Mouse (Mus musculus): Measurements from ENCODE around the gene Ltbp2. TPM values are rescaled to one million over a fixed set of nuclear protein-coding genes. Genes with fewer than 3 reads are reported as not detected.

The Ltbp2 gene
- polyA plus RNA-seq, 1 experiment from 2014 or later, result 0.33 TPM

GRCm38 (mm10) chr12:84829109-84829724 lies 47.1 kb downstream of the Ltbp2 start:
- WGBS, result 85% methylated on average over 20 of the region's 20 CpGs
- no peak for ATAC-seq (ENCODE audit: low FRiP score, low read depth)
- H3K9me3 ChIP-seq, result no peaks in the 10 kb centered on the region
- no peaks in the 10 kb centered on the region for H3K36me3 ChIP-seq
- no peak overlapping the region for H3K4me3 ChIP-seq
- no peak overlapping the region for H3K9ac ChIP-seq
- H3K27me3 ChIP-seq (replicated peaks), result no peaks in the 10 kb centered on the region
- H3K27ac ChIP-seq, result no peak overlapping the region
- no peak overlapping the region for H3K4me2 ChIP-seq (replicated peaks)
- H3K4me1 ChIP-seq, result no peaks in the 10 kb centered on the region

GRCm38 (mm10) chr12:84827384-84827933 lies 48.9 kb downstream of the Ltbp2 start:
- no peak overlapping the region for H3K4me2 ChIP-seq (replicated peaks)
- WGBS, result 71% methylated on average over 8 of the region's 8 CpGs
- no peaks in the 10 kb centered on the region for H3K27me3 ChIP-seq (replicated peaks)
- H3K4me1 ChIP-seq, result no peaks in the 10 kb centered on the region
- no peak overlapping the region for H3K9ac ChIP-seq
- H3K36me3 ChIP-seq, result no peaks in the 10 kb centered on the region
- ATAC-seq (ENCODE audit: low FRiP score, low read depth), result no peak
- no peaks in the 10 kb centered on the region for H3K9me3 ChIP-seq
- no peak overlapping the region for H3K4me3 ChIP-seq
- no peak overlapping the region for H3K27ac ChIP-seq

- Histone ChIP-seq H3K9ac (no peak overlapping the region), H3K36me3 (no peaks in the 10 kb centered on the region), H3K27me3 (replicated peaks) (no peaks in the 10 kb centered on the region), H3K9me3 (no peaks in the 10 kb centered on the region), H3K27ac (no peak overlapping the region), H3K4me3 (no peak overlapping the region), H3K4me2 (replicated peaks) (no peak overlapping the region), H3K4me1 (no peaks in the 10 kb centered on the region)
- ATAC-seq (ENCODE audit: low FRiP score, low read depth), result no peak
- WGBS, result 66% methylated on average over 5 of the region's 5 CpGs
Measured at GRCm38 (mm10) chr12:84824203-84824602, 52.1 kb downstream of the Ltbp2 start.

- Histone ChIP-seq H3K4me2 (replicated peaks) (no peak overlapping the region), H3K9me3 (no peaks in the 10 kb centered on the region), H3K9ac (no peak overlapping the region), H3K36me3 (no peaks in the 10 kb centered on the region), H3K4me1 (no peaks in the 10 kb centered on the region), H3K4me3 (no peak overlapping the region), H3K27ac (no peak overlapping the region), H3K27me3 (replicated peaks) (no peaks in the 10 kb centered on the region)
- no peak for ATAC-seq (ENCODE audit: low FRiP score, low read depth)
- 87% methylated on average over 7 of the region's 7 CpGs for WGBS
Measured at GRCm38 (mm10) chr12:84823601-84824000, 52.7 kb downstream of the Ltbp2 start.

- Histone ChIP-seq H3K4me3 (no peak overlapping the region), H3K4me2 (replicated peaks) (no peak overlapping the region), H3K9me3 (no peaks in the 10 kb centered on the region), H3K27me3 (replicated peaks) (no peaks in the 10 kb centered on the region), H3K9ac (no peak overlapping the region), H3K36me3 (no peaks in the 10 kb centered on the region), H3K27ac (no peak overlapping the region), H3K4me1 (no peaks in the 10 kb centered on the region)
- 86% methylated on average over 13 of the region's 13 CpGs for WGBS
- no peak for ATAC-seq (ENCODE audit: low FRiP score, low read depth)
Measured at GRCm38 (mm10) chr12:84819236-84820168, 56.8 kb downstream of the Ltbp2 start.

- H3K36me3 ChIP-seq, result no peaks in the 10 kb centered on the region
- no peaks in the 10 kb centered on the region for H3K27me3 ChIP-seq (replicated peaks)
- ATAC-seq (ENCODE audit: low FRiP score, low read depth), result no peak
- no peak overlapping the region for H3K4me2 ChIP-seq (replicated peaks)
- H3K4me1 ChIP-seq, result no peaks in the 10 kb centered on the region
- no peaks in the 10 kb centered on the region for H3K9me3 ChIP-seq
- no peak overlapping the region for H3K4me3 ChIP-seq
- H3K27ac ChIP-seq, result no peak overlapping the region
- H3K9ac ChIP-seq, result no peak overlapping the region
- WGBS, result 64% methylated on average over 4 of the region's 4 CpGs
Measured at GRCm38 (mm10) chr12:84818496-84818895, 57.8 kb downstream of the Ltbp2 start.

GRCm38 (mm10) chr12:84814663-84815325 lies 61.5 kb downstream of the Ltbp2 start:
- Histone ChIP-seq H3K27me3 (replicated peaks) (no peaks in the 10 kb centered on the region), H3K4me3 (no peak overlapping the region), H3K9me3 (no peaks in the 10 kb centered on the region), H3K36me3 (no peaks in the 10 kb centered on the region), H3K9ac (no peak overlapping the region), H3K4me2 (replicated peaks) (no peak overlapping the region), H3K27ac (no peak overlapping the region), H3K4me1 (no peaks in the 10 kb centered on the region)
- no peak for ATAC-seq (ENCODE audit: low FRiP score, low read depth)
- WGBS, result 86% methylated on average over 3 of the region's 3 CpGs

- 58% methylated on average over 7 of the region's 7 CpGs for WGBS
- no peaks in the 10 kb centered on the region for H3K4me1 ChIP-seq
Measured at GRCm38 (mm10) chr12:84813773-84814172, 62.6 kb downstream of the Ltbp2 start.

GRCm38 (mm10) chr12:84812004-84812403 lies 64.3 kb downstream of the Ltbp2 start:
- Histone ChIP-seq H3K27ac (no peak overlapping the region), H3K4me3 (no peak overlapping the region), H3K9ac (no peak overlapping the region), H3K4me1 (no peaks in the 10 kb centered on the region), H3K9me3 (no peaks in the 10 kb centered on the region), H3K4me2 (replicated peaks) (no peak overlapping the region), H3K27me3 (replicated peaks) (no peaks in the 10 kb centered on the region), H3K36me3 (no peaks in the 10 kb centered on the region)
- no peak for ATAC-seq (ENCODE audit: low FRiP score, low read depth)
- 60% methylated on average over 3 of the region's 3 CpGs for WGBS

More at GRCm38 (mm10) chr12:84813773-84814172, 62.6 kb downstream of the Ltbp2 start:
- H3K36me3 ChIP-seq, result no peaks in the 10 kb centered on the region
- no peak overlapping the region for H3K4me3 ChIP-seq
- no peaks in the 10 kb centered on the region for H3K27me3 ChIP-seq (replicated peaks)
- no peak overlapping the region for H3K9ac ChIP-seq
- no peaks in the 10 kb centered on the region for H3K9me3 ChIP-seq
- no peak overlapping the region for H3K27ac ChIP-seq
- H3K4me2 ChIP-seq (replicated peaks), result no peak overlapping the region
- no peak for ATAC-seq (ENCODE audit: low FRiP score, low read depth)

- Histone ChIP-seq H3K9ac (no peak overlapping the region), H3K27me3 (replicated peaks) (no peaks in the 10 kb centered on the region), H3K4me3 (no peak overlapping the region), H3K36me3 (no peaks in the 10 kb centered on the region), H3K4me2 (replicated peaks) (no peak overlapping the region), H3K4me1 (no peaks in the 10 kb centered on the region), H3K9me3 (no peaks in the 10 kb centered on the region), H3K27ac (no peak overlapping the region)
- no peak for ATAC-seq (ENCODE audit: low FRiP score, low read depth)
- 49% methylated on average over 4 of the region's 4 CpGs for WGBS
Measured at GRCm38 (mm10) chr12:84811510-84811909, 64.8 kb downstream of the Ltbp2 start.

- ATAC-seq (ENCODE audit: low FRiP score, low read depth), result no peak
- Histone ChIP-seq H3K27ac (no peak overlapping the region), H3K4me2 (replicated peaks) (no peak overlapping the region), H3K36me3 (no peaks in the 10 kb centered on the region), H3K27me3 (replicated peaks) (no peaks in the 10 kb centered on the region), H3K4me1 (no peaks in the 10 kb centered on the region), H3K9ac (no peak overlapping the region), H3K9me3 (no peaks in the 10 kb centered on the region), H3K4me3 (no peak overlapping the region)
- 88% methylated on average over 1 of the region's 1 CpGs for whole genome bisulfite sequencing
Measured at GRCm38 (mm10) chr12:84810810-84811209, 65.5 kb downstream of the Ltbp2 start.

GRCm38 (mm10) chr12:84809033-84809432 lies 67.3 kb downstream of the Ltbp2 start:
- H3K36me3 ChIP-seq, result no peaks in the 10 kb centered on the region
- no peaks in the 10 kb centered on the region for H3K9me3 ChIP-seq
- no peak for ATAC-seq (ENCODE audit: low FRiP score, low read depth)
- WGBS, result 81% methylated on average over 6 of the region's 6 CpGs
- H3K4me1 ChIP-seq, result no peaks in the 10 kb centered on the region
- no peaks in the 10 kb centered on the region for H3K27me3 ChIP-seq (replicated peaks)
- no peak overlapping the region for H3K4me3 ChIP-seq
- no peak overlapping the region for H3K27ac ChIP-seq
- H3K4me2 ChIP-seq (replicated peaks), result no peak overlapping the region
- no peak overlapping the region for H3K9ac ChIP-seq
